Mouse (Mus musculus) liver, embryonic 11.5 days (tissue): ENCODE measurements at regions not wholly inside any gene's neighbourhood (a gene's known extent, or its start where the extent isn't known, plus 50 kb on each side); places are given as distances from the start of the nearest gene placed in this dataset.

ENCODE experiments used
- ATAC-seq: fragments of 200-750 bp; cut with Nextera tagmentation; replicated peaks from 2 replicates; pipeline ENCODE4 v1.8.0; 2017; ENCODE audit warnings: moderate number of reproducible peaks, mild to moderate bottlenecking, moderate TSS enrichment, moderate library complexity; ENCODE audit not compliant: low FRiP score
- DNase-seq: peaks from one replicate; pipeline ENCODE4 v3.0.0-alpha.2; 2017; ENCODE audit warnings: low spot score
- H3K27ac ChIP-seq: fragments of 300-500 bp; sonication (generic); 2 replicates; pipeline ENCODE4 v1.5.1; 2014; ENCODE audit warnings: mild to moderate bottlenecking, low read depth, low read length, control low read depth
- H3K27me3 ChIP-seq: fragments of 300-500 bp; sonication (generic); replicated peaks from 2 replicates; pipeline ENCODE4 v1.6.1; 2014; ENCODE audit warnings: low read length, mixed read lengths; ENCODE audit not compliant: control insufficient read depth, insufficient read depth
- H3K36me3 ChIP-seq: fragments of 300-500 bp; sonication (generic); 2 replicates; pipeline ENCODE4 v1.6.1; 2014; ENCODE audit warnings: mild to moderate bottlenecking, low read length, moderate library complexity, mixed read lengths; ENCODE audit not compliant: control insufficient read depth, insufficient read depth
- H3K4me1 ChIP-seq: fragments of 300-500 bp; sonication (generic); replicated peaks from 2 replicates; pipeline ENCODE4 v1.6.1; 2014; ENCODE audit warnings: low read length, mixed read lengths; ENCODE audit not compliant: control insufficient read depth, insufficient read depth
- H3K4me2 ChIP-seq: fragments of 300-500 bp; sonication (generic); 2 replicates; pipeline ENCODE4 v1.6.1; 2014; ENCODE audit warnings: mild to moderate bottlenecking, control low read depth, moderate library complexity
- H3K4me3 ChIP-seq: fragments of 300-500 bp; sonication (generic); 2 replicates; pipeline ENCODE4 v1.5.1; 2014; ENCODE audit warnings: low read depth, low read length, control low read depth
- H3K9ac ChIP-seq: fragments of 300-500 bp; sonication (generic); 2 replicates; pipeline ENCODE4 v1.6.1; 2014; ENCODE audit warnings: low read depth, low read length, control low read depth
- H3K9me3 ChIP-seq: fragments of 300-500 bp; sonication (generic); 2 replicates; pipeline ENCODE4 v1.6.1; 2016; ENCODE audit warnings: low read length, inconsistent platforms, mixed read lengths; ENCODE audit not compliant: control insufficient read depth
- WGBS: fragments of 180-500 bp; shearing (Covaris S2); extraction: QIAGEN DNeasy Blood & Tissue Kit; methylation state at CpG from one replicate; pipeline ENCODE4 v1.1.7; 2014; 5-methylcytosine and 5-hydroxymethylcytosine counted together

DNA sequence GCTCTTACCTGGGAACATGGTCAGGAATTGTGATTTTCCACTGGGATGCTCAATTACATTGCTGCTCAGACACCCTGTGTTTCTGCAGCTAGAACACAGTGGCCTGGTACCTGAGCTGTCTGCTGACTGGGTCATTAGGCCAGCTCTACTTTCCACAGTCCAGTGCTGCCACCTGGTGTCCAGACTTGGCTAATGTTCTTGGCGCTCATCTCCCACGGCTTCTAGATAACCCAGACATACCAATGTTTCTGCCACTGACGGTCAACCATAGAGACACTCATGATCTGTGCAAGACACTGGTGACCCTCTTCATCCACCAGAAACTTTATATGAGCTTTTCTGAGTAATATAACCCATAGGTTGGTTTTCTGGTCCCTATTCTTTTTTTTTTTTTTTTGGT lies 67.1 kb upstream of the Nmur2 start:
- H3K36me3 ChIP-seq, result no peaks in the 10 kb centered on the region
- no peak overlapping the region for H3K4me2 ChIP-seq
- no peak overlapping the region for H3K4me3 ChIP-seq
- no peak overlapping the region for H3K27ac ChIP-seq
- DNase-seq (peak; percentile 59), ATAC-seq (no peak)
- H3K27me3 ChIP-seq, result no peaks in the 10 kb centered on the region
- H3K9ac ChIP-seq, result no peak overlapping the region
- WGBS, result 13% methylated on average over 3 of the region's 3 CpGs
- H3K9me3 ChIP-seq, result no peaks in the 10 kb centered on the region
- no peaks in the 10 kb centered on the region for H3K4me1 ChIP-seq

- Histone ChIP-seq H3K4me1 (no peaks in the 10 kb centered on the region), H3K4me2 (no peak overlapping the region), H3K4me3 (no peak overlapping the region), H3K27me3 (no peaks in the 10 kb centered on the region), H3K9ac (no peak overlapping the region), H3K9me3 (no peaks in the 10 kb centered on the region), H3K36me3 (no peaks in the 10 kb centered on the region), H3K27ac (no peak overlapping the region)
- ATAC-seq (no peak), DNase-seq (no peak)
- 25% methylated on average over 4 of the region's 4 CpGs for WGBS
These were observed 64.8 kb upstream of the Nmur2 start for GRCm38 (mm10) chr11:56105632-56106031.

DNA sequence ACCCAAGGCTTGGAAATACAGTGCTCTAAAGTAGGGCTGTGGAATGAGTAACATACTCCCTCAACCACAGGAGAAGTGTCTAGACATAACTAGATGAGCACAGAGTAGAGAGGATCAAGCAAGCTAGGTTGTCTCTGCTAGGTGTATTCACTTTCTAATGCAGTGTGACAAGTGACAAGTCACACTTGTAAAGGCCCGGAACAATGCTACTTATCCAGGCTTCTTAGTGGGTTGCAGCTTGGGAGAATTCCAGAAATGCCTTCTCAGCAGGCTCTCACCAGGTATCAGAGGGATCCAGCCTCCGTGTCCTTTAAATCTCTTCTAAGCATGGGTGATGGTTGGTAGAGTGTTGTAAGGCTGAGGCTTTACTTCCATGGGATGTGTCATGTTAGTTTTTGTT lies 52.1 kb upstream of the Nmur2 start:
- Histone ChIP-seq H3K4me3 (no peak overlapping the region), H3K9ac (no peak overlapping the region), H3K9me3 (no peaks in the 10 kb centered on the region), H3K4me2 (no peak overlapping the region), H3K27me3 (no peaks in the 10 kb centered on the region), H3K36me3 (no peaks in the 10 kb centered on the region), H3K27ac (no peak overlapping the region), H3K4me1 (no peaks in the 10 kb centered on the region)
- 59% methylated on average over 2 of the region's 2 CpGs for WGBS
- DNase-seq (no peak), ATAC-seq (no peak)
